Mouse (Mus musculus) ES-Bruce4 (cell line): ENCODE results near the gene Srsf3.

ENCODE experiments used
- CTCF ChIP-seq: IDR thresholded peaks from one replicate; pipeline ENCODE4 v1.8.1; 2011; ENCODE audit warnings: low read depth, low read length
- EP300 ChIP-seq: IDR thresholded peaks from 2 replicates; pipeline ENCODE4 v1.6.1; 2011; ENCODE audit warnings: low read depth, low read length; ENCODE audit not compliant: insufficient read depth
- POLR2A ChIP-seq: IDR thresholded peaks from one replicate; pipeline ENCODE4 v1.8.1; 2011; ENCODE audit warnings: low read length; ENCODE audit not compliant: insufficient read depth

- TF ChIP-seq CTCF = no peak
- TF ChIP-seq POLR2A = no peak
- no peak for TF ChIP-seq EP300
These were observed 606 bp upstream of the Srsf3 start for GRCm38 (mm10) chr17:29031771-29032273.
